Mouse (Mus musculus): ENCODE measurements around the gene Uhrf1bp1. TPM values are rescaled to one million over a fixed set of nuclear protein-coding genes. Genes with fewer than 3 reads are reported as not detected.

Gene Uhrf1bp1
- total RNA-seq, 4 experiments from 2014 or later, result 15.6 to 19.5 (median 17.7) TPM

DNA sequence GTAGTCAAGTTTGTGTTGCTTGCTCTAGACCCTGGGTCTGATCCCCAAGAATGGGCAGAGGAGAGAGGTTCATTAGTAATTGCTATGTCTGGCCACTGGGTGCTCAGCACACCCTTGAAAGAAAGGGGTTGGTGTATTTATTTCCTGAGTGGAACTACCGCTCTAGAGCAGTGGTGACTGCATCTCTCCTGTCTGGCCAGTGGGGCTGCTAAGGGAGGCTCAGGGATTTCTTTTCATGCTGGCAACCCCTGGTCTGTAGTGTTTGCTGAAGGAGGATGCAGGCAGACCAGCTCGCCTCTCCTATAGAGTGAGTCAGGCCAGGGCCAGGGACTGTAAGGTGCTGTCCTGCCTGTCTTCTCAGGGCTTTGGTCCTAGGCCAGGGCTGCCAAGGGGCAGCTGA, 90.9 kb downstream of the Uhrf1bp1 start:
- no peak for DNase-seq (ENCODE audit: low spot score)

Other genes with a start within 250 kb of the Uhrf1bp1 start
- gene Nudt3, start 232.9 kb upstream of the Uhrf1bp1 start, total RNA-seq (2022), result 100 to 1,000 TPM; 349 to 367 (median 360) TPM
- under 1 TPM in 1 of 4 experiments, not detected in 3; 0.98 TPM for gene RPS10-NUDT3, start 221.2 kb upstream of the Uhrf1bp1 start, total RNA-seq (2022)
- 100 to 1,000 TPM; 481 to 609 (median 561) TPM for gene Rps10, start 219.8 kb upstream of the Uhrf1bp1 start, total RNA-seq (2022)
- gene Pacsin1, start 200.9 kb upstream of the Uhrf1bp1 start, total RNA-seq (2022), result under 1 TPM; 0.09 to 0.85 (median 0.39) TPM
- gene Spdef, start 127.5 kb upstream of the Uhrf1bp1 start, total RNA-seq (2022), result not detected
- 100 to 1,000 TPM; 150 to 171 (median 156) TPM for gene D17Wsu92e, start 35.8 kb upstream of the Uhrf1bp1 start, total RNA-seq (2022)
- 10 to 100 TPM; 39.9 to 48.3 (median 47.0) TPM for gene Snrpc, start 18.3 kb upstream of the Uhrf1bp1 start, total RNA-seq (2022)
- 10 to 100 TPM; 52.9 to 62.0 (median 57.6) TPM for gene Anks1, start 52.9 kb downstream of the Uhrf1bp1 start, total RNA-seq (2022)
- 10 to 100 TPM; 22.9 to 24.7 (median 23.4) TPM for gene Taf11, start 53.4 kb downstream of the Uhrf1bp1 start, total RNA-seq (2022)
- gene Tcp11, start 224.2 kb downstream of the Uhrf1bp1 start, total RNA-seq (2022), result under 1 TPM in 1 of 4 experiments, not detected in 3; 0.24 TPM